Mouse (Mus musculus) leukemia stem cell, adult 10-12 weeks (primary cell): ENCODE measurements around the gene Cabp5. TPM values are rescaled to one million over a fixed set of nuclear protein-coding genes. Genes with fewer than 3 reads are reported as not detected.

Source experiments
- polyA plus RNA-seq: library from polyadenylated mRNA; stranded (reverse); fragments of >175 nt; gene quantifications from 2 replicates; pipeline ENCODE4 v1.2.3, GENCODE M21; 2012; ENCODE audit warnings: low replicate concordance

Cabp5 gene
- polyA plus RNA-seq, result not detected in 2 replicates

DNA sequence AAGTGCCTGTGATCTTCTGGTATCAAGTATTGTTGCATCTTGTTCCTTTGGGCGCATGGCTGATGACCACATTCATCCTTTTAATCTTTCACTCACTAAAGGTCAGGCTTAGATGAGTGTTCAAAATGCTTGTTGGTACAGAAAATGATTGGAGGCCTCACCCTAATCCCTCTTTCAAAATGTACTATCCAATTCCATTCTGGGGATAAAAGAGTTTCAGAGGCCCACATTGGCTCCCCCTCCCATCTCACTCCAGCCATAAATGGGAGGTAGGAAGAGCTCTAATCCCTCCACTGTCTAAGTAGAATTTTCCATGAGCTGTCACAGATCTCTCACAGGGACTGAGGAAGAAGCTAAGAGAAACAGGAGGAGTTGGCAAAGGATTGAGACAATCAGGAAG is at the start of gene Cabp5:
TSS of gene Cabp5 (plus strand) at position 301 of the 400 bp plus-strand sequence.

DNA sequence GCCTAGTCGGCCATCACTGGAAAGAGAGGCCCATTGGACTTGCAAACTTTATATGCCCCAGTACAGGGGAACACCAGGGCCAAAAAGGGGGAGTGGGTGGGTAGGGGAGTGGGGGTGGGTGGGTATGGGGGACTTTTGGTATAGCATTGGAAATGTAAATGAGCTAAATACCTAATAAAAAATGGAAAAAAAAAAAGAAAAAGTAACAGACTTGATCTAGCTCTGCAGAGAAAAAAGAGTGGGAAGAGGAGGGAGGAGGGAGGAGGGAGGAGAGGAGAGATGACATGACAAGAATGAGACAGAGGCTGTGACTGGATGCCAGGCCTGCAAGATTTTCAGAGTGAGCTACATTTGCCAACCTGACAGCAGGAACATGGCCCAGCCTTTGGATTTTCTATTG is 52.6 kb downstream of the Cabp5 start, which contains the start of gene Bsph1:
TSS of gene Bsph1 (plus strand) at position 301 of the 400 bp plus-strand sequence.

Other genes starting within 250 kb of the Cabp5 start
- gene Vmn1r88, start 238.6 kb upstream of the Cabp5 start, polyA plus RNA-seq, result not detected in 2 replicates
- not detected in 2 replicates for gene Vmn1r89, start 185.1 kb upstream of the Cabp5 start, polyA plus RNA-seq
- 28.6 and 54.1 TPM in 2 replicates for gene Lig1, start 120.8 kb upstream of the Cabp5 start, polyA plus RNA-seq
- 0.47 and 1.3 TPM in 2 replicates for gene Zswim9, start 119.4 kb upstream of the Cabp5 start, polyA plus RNA-seq
- 1.1 TPM in 1 of 2 replicates, not detected in the other for gene Pla2g4c, start 73.5 kb upstream of the Cabp5 start, polyA plus RNA-seq
- 0.64 TPM in 1 of 2 replicates, not detected in the other for gene Bsph1, start 52.7 kb downstream of the Cabp5 start, polyA plus RNA-seq
- not detected in 2 replicates for gene Bsph2, start 172.9 kb downstream of the Cabp5 start, polyA plus RNA-seq
- gene Sult2a5, start 225.8 kb downstream of the Cabp5 start, polyA plus RNA-seq, result not detected in 2 replicates